Mouse (Mus musculus) limb, embryonic 11.5 days (tissue): Measurements from ENCODE around the gene P3h3. TPM values are rescaled to one million over a fixed set of nuclear protein-coding genes. Genes with fewer than 3 reads are reported as not detected.
"Not testable (repeated sequence)": the region's sequence is repeated elsewhere in the genome, so short reads cannot be mapped to it uniquely, and the experiment has no call there.

ENCODE experiments used
- ATAC-seq: fragments of 200-750 bp; cut with Nextera tagmentation; 2 replicates; pipeline ENCODE4 v1.8.0; 2017; ENCODE audit warnings: low read depth; ENCODE audit not compliant: insufficient number of reproducible peaks, low FRiP score, low TSS enrichment
- DNase-seq: peaks from one replicate; pipeline ENCODE4 v3.0.0-alpha.2; 2015; ENCODE audit warnings: low spot score
- H3K27ac ChIP-seq: fragments of 300-500 bp; sonication (generic); replicated peaks from 2 replicates; pipeline ENCODE4 v1.5.1; 2014; ENCODE audit warnings: low read depth, mild to moderate bottlenecking, low read length
- H3K27me3 ChIP-seq: fragments of 300-500 bp; sonication (generic); 2 replicates; pipeline ENCODE4 v1.6.1; 2014; ENCODE audit warnings: mild to moderate bottlenecking, low read length, mixed read lengths; ENCODE audit not compliant: control insufficient read depth, insufficient read depth
- H3K36me3 ChIP-seq: fragments of 300-500 bp; sonication (generic); 2 replicates; pipeline ENCODE4 v1.6.1; 2014; ENCODE audit warnings: mild to moderate bottlenecking, low read length, moderate library complexity, mixed read lengths; ENCODE audit not compliant: control insufficient read depth, insufficient read depth
- H3K4me1 ChIP-seq: fragments of 300-500 bp; sonication (generic); 2 replicates; pipeline ENCODE4 v1.6.1; 2014; ENCODE audit warnings: low read length, mixed read lengths; ENCODE audit not compliant: control insufficient read depth, insufficient read depth
- H3K4me2 ChIP-seq: fragments of 300-500 bp; sonication (generic); 2 replicates; pipeline ENCODE4 v1.6.1; 2014; ENCODE audit warnings: low read depth, mild to moderate bottlenecking, moderate library complexity; ENCODE audit not compliant: severe bottlenecking
- H3K4me3 ChIP-seq: fragments of 300-500 bp; sonication (generic); 2 replicates; pipeline ENCODE4 v1.5.1; 2014; ENCODE audit warnings: low read depth, low read length
- H3K9ac ChIP-seq: fragments of 300-500 bp; sonication (generic); 2 replicates; pipeline ENCODE4 v1.6.1; 2014; ENCODE audit warnings: mild to moderate bottlenecking, low read length
- H3K9me3 ChIP-seq: fragments of 300-500 bp; sonication (generic); 2 replicates; pipeline ENCODE4 v1.6.1; 2016; ENCODE audit warnings: low read length; ENCODE audit not compliant: control insufficient read depth
- WGBS: fragments of 180-500 bp; shearing (Covaris S2); extraction: QIAGEN DNeasy Blood & Tissue Kit; methylation state at CpG from one replicate; pipeline ENCODE4 v1.1.7; 2014; 5-methylcytosine and 5-hydroxymethylcytosine counted together
- polyA plus RNA-seq: library from polyadenylated mRNA; unstranded; fragments of >200 nt; fragmentation: Nextera tagmentation; extraction: Ambion mirVana; gene quantifications from 2 replicates; pipeline ENCODE4 v1.2.1, GENCODE M21; 2014

The P3h3 gene
- polyA plus RNA-seq, 1 experiment from 2014 or later: 23.1 TPM

GRCm38 (mm10) chr6:124831199-124831598, 26.4 kb downstream of the P3h3 start:
- not testable (repeated sequence) for DNase-seq, H3K4me3 ChIP-seq, ATAC-seq, H3K27ac ChIP-seq, H3K27me3 ChIP-seq, H3K9me3 ChIP-seq, H3K9ac ChIP-seq
- H3K36me3 ChIP-seq: peaks cover 19% of the 10 kb centered on the region
- peak overlapping the region; percentile 61; the same call in 1 of the 2 replicates for H3K4me2 ChIP-seq
- 94% methylated on average over 4 of the region's 4 CpGs for WGBS
- peaks cover 14% of the 10 kb centered on the region; the same call in 1 of the 2 replicates for H3K4me1 ChIP-seq

- WGBS: under 1% methylated on average over 38 of the region's 38 CpGs
- Histone ChIP-seq H3K27me3 (no peaks in the 10 kb centered on the region), H3K27ac (peak overlapping the region; percentile 61; the same call in 1 of the 2 replicates), H3K9me3 (no peaks in the 10 kb centered on the region), H3K4me2 (peak overlapping the region; percentile 61), H3K9ac (peak overlapping the region; percentile 68), H3K4me1 (peaks cover 6% of the 10 kb centered on the region; the same call in 1 of the 2 replicates), H3K4me3 (peak overlapping the region; percentile 71), H3K36me3 (peaks cover 20% of the 10 kb centered on the region)
- ATAC-seq (peak; percentile 85), DNase-seq (peak; percentile 92)
These were observed 27.5 kb downstream of the P3h3 start for GRCm38 (mm10) chr6:124829799-124830700.

- peak within 1 kb of the TSS; percentile 71 for H3K4me3 ChIP-seq
- H3K27ac ChIP-seq: peak within 1 kb of the TSS; percentile 61; the same call in 1 of the 2 replicates
- no peaks in the 10 kb centered on the region for H3K9me3 ChIP-seq
- DNase-seq: peak; percentile 99
- ATAC-seq: peak; percentile 93
- peak within 1 kb of the TSS; percentile 68 for H3K9ac ChIP-seq
- WGBS: under 1% methylated on average over 55 of the region's 55 CpGs
- no peaks in the 10 kb centered on the region for H3K27me3 ChIP-seq
- peaks cover 6% of the 10 kb centered on the region; the same call in 1 of the 2 replicates for H3K4me1 ChIP-seq
- H3K4me2 ChIP-seq: peak within 1 kb of the TSS; percentile 80
- peaks cover 24% of the 10 kb centered on the region; the same call in 1 of the 2 replicates for H3K36me3 ChIP-seq
These were observed 28.4 kb downstream of the P3h3 start, which contains the start of the genes Usp5 and Cdca3 for GRCm38 (mm10) chr6:124828868-124829798. Usp5 (minus strand) TSS chr6:124829484. Cdca3 (plus strand) TSS chr6:124829547.

GRCm38 (mm10) chr6:124828101-124828592, 29.4 kb downstream of the P3h3 start:
- peak overlapping the region; percentile 80 for H3K4me2 ChIP-seq
- H3K4me1 ChIP-seq: peaks cover 6% of the 10 kb centered on the region; the same call in 1 of the 2 replicates
- peaks cover 21% of the 10 kb centered on the region; the same call in 1 of the 2 replicates for H3K36me3 ChIP-seq
- DNase-seq: no peak
- WGBS: 24% methylated on average over 10 of the region's 10 CpGs
- H3K9ac ChIP-seq: peak overlapping the region; percentile 49
- H3K9me3 ChIP-seq: no peaks in the 10 kb centered on the region
- peak overlapping the region; percentile 71 for H3K4me3 ChIP-seq
- no peak for ATAC-seq
- H3K27me3 ChIP-seq: no peaks in the 10 kb centered on the region
- H3K27ac ChIP-seq: no peak overlapping the region

- Histone ChIP-seq H3K4me1 (no peaks in the 10 kb centered on the region), H3K9ac (no peak overlapping the region), H3K4me3 (no peak overlapping the region), H3K27me3 (no peaks in the 10 kb centered on the region), H3K4me2 (no peak overlapping the region), H3K9me3 (no peaks in the 10 kb centered on the region), H3K27ac (no peak overlapping the region), H3K36me3 (peaks cover 55% of the 10 kb centered on the region)
- no peak for DNase-seq
- WGBS: over 99% methylated on average over 4 of the region's 4 CpGs
- ATAC-seq: no peak
These were observed 35.5 kb downstream of the P3h3 start for GRCm38 (mm10) chr6:124822049-124822448.

GRCm38 (mm10) chr6:124820891-124821290, 36.7 kb downstream of the P3h3 start:
- Histone ChIP-seq H3K9me3 (no peaks in the 10 kb centered on the region), H3K27ac (no peak overlapping the region), H3K36me3 (peaks cover 58% of the 10 kb centered on the region), H3K27me3 (no peaks in the 10 kb centered on the region), H3K9ac (no peak overlapping the region), H3K4me1 (no peaks in the 10 kb centered on the region), H3K4me3 (no peak overlapping the region), H3K4me2 (no peak overlapping the region)
- ATAC-seq: no peak
- DNase-seq: no peak
- WGBS: 91% methylated on average over 5 of the region's 5 CpGs

GRCm38 (mm10) chr6:124817971-124818370, 39.6 kb downstream of the P3h3 start:
- peaks cover 46% of the 10 kb centered on the region for H3K36me3 ChIP-seq
- H3K4me1 ChIP-seq: 0 out of 2 replicates have a peak, but pooled peaks cover 8% of the 10 kb centered on the region
- H3K27me3 ChIP-seq: no peaks in the 10 kb centered on the region
- ATAC-seq: no peak
- no peaks in the 10 kb centered on the region for H3K9me3 ChIP-seq
- no peak overlapping the region for H3K27ac ChIP-seq
- no peak for DNase-seq
- WGBS: 96% methylated on average over 8 of the region's 8 CpGs
- no peak overlapping the region for H3K4me3 ChIP-seq
- no peak overlapping the region for H3K9ac ChIP-seq
- H3K4me2 ChIP-seq: no peak overlapping the region
